In genomic region chr12:109560111-109560695, GRCm38 (mm10) we compare ENCODE assay signal across 18 mouse cellular contexts. TPM values are rescaled to one million over a fixed set of nuclear protein-coding genes. Genes with fewer than 3 reads are reported as not detected.
DNase-seq lines count a peak whose midpoint lies in the region; ATAC-seq and TF ChIP-seq lines count a peak whose summit lies in the region.
"Had no signal": no experiment of that assay in that cellular context is flagged by ENCODE, and none has a peak within 500 bp of the region (broad histone marks: within the 10 kb centered on the region; RNA-seq: fewer than 3 reads in every experiment).

No protein-coding gene starts in this region.

- TF ChIP-seq CTCF in thymus, adult 2 months (IDR thresholded peaks at IDR 0.05; ENCODE audit: borderline replicate concordance, control insufficient read depth, extremely low read depth, insufficient read depth, low read length, poor library complexity): no peak

- H3K4me3 ChIP-seq in midbrain, embryonic 11.5 days (ENCODE audit: low read depth, low read length): no peak overlapping the region
- no peak overlapping the region for H3K4me3 ChIP-seq in midbrain, embryonic 14.5 days (replicated peaks; ENCODE audit: low read depth, low read length)
- H3K4me3 ChIP-seq in forebrain, embryonic 12.5 days (replicated peaks): no peak overlapping the region
- no peak overlapping the region for H3K4me3 ChIP-seq in midbrain, embryonic 13.5 days (replicated peaks)
- H3K4me3 ChIP-seq in thymus, adult 2 months (ENCODE audit: control insufficient read depth, insufficient read depth, low read length): no peak overlapping the region

- no peaks in the 10 kb centered on the region for H3K9me3 ChIP-seq in midbrain, embryonic 11.5 days (ENCODE audit: control insufficient read depth, low read length)
- no peaks in the 10 kb centered on the region for H3K9me3 ChIP-seq in midbrain, embryonic 14.5 days (ENCODE audit: control insufficient read depth, low read length)
- H3K9me3 ChIP-seq in forebrain, embryonic 12.5 days: no peaks in the 10 kb centered on the region
- no peaks in the 10 kb centered on the region for H3K9me3 ChIP-seq in midbrain, embryonic 13.5 days

- ATAC-seq in midbrain, embryonic 11.5 days (ENCODE audit: low FRiP score): peak; percentile 75
- ATAC-seq in midbrain, embryonic 14.5 days (ENCODE audit: low FRiP score, low TSS enrichment): no peak
- ATAC-seq in forebrain, embryonic 12.5 days (ENCODE audit: low FRiP score): peak; percentile 42
- peak; percentile 40; the same call in 1 of the 2 replicates for ATAC-seq in midbrain, embryonic 13.5 days
- ATAC-seq: liver, postnatal 0 days had no signal

- H3K4me2 ChIP-seq in midbrain, embryonic 11.5 days: no peak overlapping the region; the same call in 1 of the 2 replicates
- H3K4me2 ChIP-seq in midbrain, embryonic 14.5 days (ENCODE audit: low read length): no peak overlapping the region
- H3K4me2 ChIP-seq in forebrain, embryonic 12.5 days: peak overlapping the region; percentile 10; the same call in 1 of the 2 replicates
- H3K4me2 ChIP-seq in midbrain, embryonic 13.5 days (replicated peaks): no peak overlapping the region
- H3K4me2 ChIP-seq: heart, embryonic 11.5 days had no signal

- H3K36me3 ChIP-seq in midbrain, embryonic 11.5 days (ENCODE audit: control insufficient read depth, insufficient read depth, low read length): no peaks in the 10 kb centered on the region
- H3K36me3 ChIP-seq in midbrain, embryonic 14.5 days (ENCODE audit: control insufficient read depth, insufficient read depth, low read length): peaks cover 64% of the 10 kb centered on the region
- peaks cover 44% of the 10 kb centered on the region for H3K36me3 ChIP-seq in forebrain, embryonic 12.5 days (replicated peaks)
- H3K36me3 ChIP-seq in midbrain, embryonic 13.5 days: peaks cover 49% of the 10 kb centered on the region
- no peaks in the 10 kb centered on the region for H3K36me3 ChIP-seq in thymus, adult 2 months (ENCODE audit: control insufficient read depth, insufficient read depth, low read length)

- peaks cover 45% of the 10 kb centered on the region for H3K4me1 ChIP-seq in midbrain, embryonic 11.5 days (ENCODE audit: control insufficient read depth, insufficient read depth, low read length)
- H3K4me1 ChIP-seq in midbrain, embryonic 14.5 days (ENCODE audit: control insufficient read depth, insufficient read depth, low read length): peaks cover 17% of the 10 kb centered on the region; the same call in 1 of the 2 replicates
- peaks cover 64% of the 10 kb centered on the region for H3K4me1 ChIP-seq in forebrain, embryonic 12.5 days
- H3K4me1 ChIP-seq in midbrain, embryonic 13.5 days (replicated peaks): peaks cover 66% of the 10 kb centered on the region
- no peaks in the 10 kb centered on the region for H3K4me1 ChIP-seq in thymus, adult 2 months (replicated peaks; ENCODE audit: control insufficient read depth, insufficient read depth, low read length)

- no peaks in the 10 kb centered on the region for H3K27me3 ChIP-seq in midbrain, embryonic 11.5 days (ENCODE audit: control insufficient read depth, insufficient read depth, low read length)
- H3K27me3 ChIP-seq in midbrain, embryonic 14.5 days (ENCODE audit: control insufficient read depth, insufficient read depth, low read length): no peaks in the 10 kb centered on the region
- H3K27me3 ChIP-seq in forebrain, embryonic 12.5 days: peaks cover 14% of the 10 kb centered on the region
- no peaks in the 10 kb centered on the region for H3K27me3 ChIP-seq in midbrain, embryonic 13.5 days
- no peaks in the 10 kb centered on the region for H3K27me3 ChIP-seq in thymus, adult 2 months (ENCODE audit: control insufficient read depth, insufficient read depth, low read length)

- WGBS in midbrain, embryonic 11.5 days: 27% methylated on average over 10 of the region's 10 CpGs
- WGBS in midbrain, embryonic 14.5 days: 12% methylated on average over 10 of the region's 10 CpGs
- WGBS in forebrain, embryonic 12.5 days: 8% methylated on average over 10 of the region's 10 CpGs
- WGBS in midbrain, embryonic 13.5 days: 9% methylated on average over 10 of the region's 10 CpGs
- WGBS in thymus, adult 2 months: 94% methylated on average over 10 of the region's 10 CpGs

- DNase-seq in midbrain, embryonic 11.5 days (ENCODE audit: low spot score, missing footprints): peak; percentile 88
- no peak for DNase-seq in midbrain, embryonic 14.5 days
- DNase-seq in embryo, embryonic 11 days: peak; percentile 44
- no peak for DNase-seq in thymus, adult 2 months
- no peak for DNase-seq in natural killer cell, adult 2 months (ENCODE audit: low spot score in 2 of 2)
- DNase-seq: adrenal gland, postnatal 10 days; cerebellum, adult 9-11 months; heart, postnatal 10 days; kidney, adult 2 months; kidney, postnatal 10 days; liver; liver, postnatal 0 days; lung, postnatal 10 days; right cerebral cortex, adult 18-20 months; thymus, postnatal 14 days had no signal

- H3K9ac ChIP-seq in midbrain, embryonic 11.5 days (ENCODE audit: low read length): no peak overlapping the region
- H3K9ac ChIP-seq in midbrain, embryonic 14.5 days (replicated peaks; ENCODE audit: low read length): no peak overlapping the region
- no peak overlapping the region for H3K9ac ChIP-seq in forebrain, embryonic 12.5 days
- no peak overlapping the region for H3K9ac ChIP-seq in midbrain, embryonic 13.5 days (replicated peaks)
- H3K9ac ChIP-seq: liver, postnatal 0 days had no signal

- peak overlapping the region; percentile 50 for H3K27ac ChIP-seq in midbrain, embryonic 11.5 days (ENCODE audit: low read depth, low read length)
- H3K27ac ChIP-seq in midbrain, embryonic 14.5 days (replicated peaks; ENCODE audit: low read depth, low read length): no peak overlapping the region
- H3K27ac ChIP-seq in forebrain, embryonic 12.5 days: peak overlapping the region; percentile 83
- H3K27ac ChIP-seq in midbrain, embryonic 13.5 days: peak overlapping the region; percentile 57
- H3K27ac ChIP-seq in thymus, adult 2 months (ENCODE audit: control insufficient read depth, insufficient read depth, low read length): no peak overlapping the region

- TF ChIP-seq POLR2A in thymus, adult 2 months (IDR thresholded peaks at IDR 0.05; ENCODE audit: control insufficient read depth, extremely low read depth, insufficient read depth, low read length, poor library complexity): no peak

RNA-seq across cellular contexts. Expression of gene Rtl1, which starts 39.9 kb away (rescaled TPM):
- 0.32 and 0.59 TPM in 2 replicates for polyA plus RNA-seq in midbrain, embryonic 11.5 days (2014; fragmentation: Nextera tagmentation; extraction: Ambion mirVana)
- polyA plus RNA-seq in midbrain, embryonic 14.5 days (2014; fragmentation: Nextera tagmentation; extraction: Ambion mirVana): 1.2 and 2.0 TPM in 2 replicates
- polyA plus RNA-seq in forebrain, embryonic 12.5 days (2016; fragmentation: Nextera tagmentation; extraction: Ambion mirVana): 1.4 and 1.6 TPM in 2 replicates
- polyA plus RNA-seq in midbrain, embryonic 13.5 days (2015; fragmentation: Nextera tagmentation; extraction: Ambion mirVana): 1.5 and 1.6 TPM in 2 replicates
- polyA plus RNA-seq in thymus, adult 2 months (2012; rRNA removed): 0.01 TPM in 1 of 2 replicates, not detected in the other

Comparison
In these comparisons a context has a peak if more than half of its experiments do, and no peak if none do; other contexts are left out.
1. DNase-seq: peak in midbrain, embryonic 11.5 days (single experiment) and embryo, embryonic 11 days (single experiment); none in midbrain, embryonic 14.5 days (single experiment), thymus, adult 2 months (single experiment) and natural killer cell, adult 2 months (0 of 2).
2. H3K27ac ChIP-seq: peak in midbrain, embryonic 11.5 days (single experiment), forebrain, embryonic 12.5 days (single experiment) and midbrain, embryonic 13.5 days (single experiment); none in midbrain, embryonic 14.5 days (single experiment) and thymus, adult 2 months (single experiment).